Mouse (Mus musculus): ENCODE measurements at regions not wholly inside any gene's neighbourhood (a gene's known extent, or its start where the extent isn't known, plus 50 kb on each side); places are given as distances from the start of the nearest gene placed in this dataset.

GRCm38 (mm10) chr6:19015868-19016267, 149.8 kb downstream of the Ankrd7 start:
- Histone ChIP-seq H3K36me3 (ENCODE audit: control insufficient read depth, insufficient read depth, low read length) (no peaks in the 10 kb centered on the region), H3K27ac (ENCODE audit: low read length) (no peak overlapping the region), H3K9me3 (replicated peaks; ENCODE audit: control insufficient read depth, low read length) (no peaks in the 10 kb centered on the region), H3K4me3 (replicated peaks; ENCODE audit: low read length) (no peak overlapping the region), H3K4me2 (ENCODE audit: low read depth, low read length) (no peak overlapping the region), H3K27me3 (ENCODE audit: control insufficient read depth, insufficient read depth, low read length) (no peaks in the 10 kb centered on the region), H3K4me1 (ENCODE audit: control insufficient read depth, insufficient read depth, low read length) (no peaks in the 10 kb centered on the region), H3K9ac (ENCODE audit: low read length) (no peak overlapping the region)
- no peak for ATAC-seq (ENCODE audit: insufficient read depth, low FRiP score)
- WGBS = 87% methylated on average over 1 of the region's 1 CpGs

GRCm38 (mm10) chr6:19018166-19018769, 152.2 kb downstream of the Ankrd7 start:
- peak; percentile 64; the same call in 1 of the 2 replicates for ATAC-seq (ENCODE audit: insufficient read depth, low FRiP score)
- no peak overlapping the region for H3K4me2 ChIP-seq (ENCODE audit: low read depth, low read length)

GRCm38 (mm10) chr6:19034268-19034667, 168.2 kb downstream of the Ankrd7 start:
- ATAC-seq (ENCODE audit: insufficient read depth, low FRiP score) = no peak
- no peaks in the 10 kb centered on the region for H3K27me3 ChIP-seq (ENCODE audit: control insufficient read depth, insufficient read depth, low read length)
- no peaks in the 10 kb centered on the region for H3K9me3 ChIP-seq (replicated peaks; ENCODE audit: control insufficient read depth, low read length)
- no peak overlapping the region for H3K4me3 ChIP-seq (replicated peaks; ENCODE audit: low read length)
- no peak overlapping the region for H3K4me2 ChIP-seq (ENCODE audit: low read depth, low read length)
- WGBS = 35% methylated on average over 1 of the region's 1 CpGs
- no peaks in the 10 kb centered on the region for H3K4me1 ChIP-seq (ENCODE audit: control insufficient read depth, insufficient read depth, low read length)
- no peak overlapping the region for H3K27ac ChIP-seq (ENCODE audit: low read length)
- H3K36me3 ChIP-seq (ENCODE audit: control insufficient read depth, insufficient read depth, low read length) = no peaks in the 10 kb centered on the region
- no peak overlapping the region for H3K9ac ChIP-seq (ENCODE audit: low read length)

More at GRCm38 (mm10) chr6:19018166-19018769, 152.2 kb downstream of the Ankrd7 start:
- H3K4me1 ChIP-seq (ENCODE audit: control insufficient read depth, insufficient read depth, low read length) = no peaks in the 10 kb centered on the region
- no peaks in the 10 kb centered on the region for H3K36me3 ChIP-seq (ENCODE audit: control insufficient read depth, insufficient read depth, low read length)
- H3K9ac ChIP-seq (ENCODE audit: low read length) = no peak overlapping the region
- H3K9me3 ChIP-seq (replicated peaks; ENCODE audit: control insufficient read depth, low read length) = no peaks in the 10 kb centered on the region
- WGBS = 55% methylated on average over 1 of the region's 1 CpGs
- no peak overlapping the region for H3K4me3 ChIP-seq (replicated peaks; ENCODE audit: low read length)
- H3K27me3 ChIP-seq (ENCODE audit: control insufficient read depth, insufficient read depth, low read length) = no peaks in the 10 kb centered on the region
- H3K27ac ChIP-seq (ENCODE audit: low read length) = no peak overlapping the region
